Mouse (Mus musculus) megakaryocyte-erythroid progenitor cell, adult 5 weeks (primary cell): Measurements from ENCODE around the gene Ninj1. TPM values are rescaled to one million over a fixed set of nuclear protein-coding genes. Genes with fewer than 3 reads are reported as not detected.

ENCODE experiments used
- polyA plus RNA-seq: library from polyadenylated mRNA; stranded (reverse); fragments of >175 nt; gene quantifications from 2 replicates; pipeline ENCODE4 v1.2.3, GENCODE M21; 2012

Ninj1 gene
- polyA plus RNA-seq = 375 and 432 TPM in 2 replicates

DNA sequence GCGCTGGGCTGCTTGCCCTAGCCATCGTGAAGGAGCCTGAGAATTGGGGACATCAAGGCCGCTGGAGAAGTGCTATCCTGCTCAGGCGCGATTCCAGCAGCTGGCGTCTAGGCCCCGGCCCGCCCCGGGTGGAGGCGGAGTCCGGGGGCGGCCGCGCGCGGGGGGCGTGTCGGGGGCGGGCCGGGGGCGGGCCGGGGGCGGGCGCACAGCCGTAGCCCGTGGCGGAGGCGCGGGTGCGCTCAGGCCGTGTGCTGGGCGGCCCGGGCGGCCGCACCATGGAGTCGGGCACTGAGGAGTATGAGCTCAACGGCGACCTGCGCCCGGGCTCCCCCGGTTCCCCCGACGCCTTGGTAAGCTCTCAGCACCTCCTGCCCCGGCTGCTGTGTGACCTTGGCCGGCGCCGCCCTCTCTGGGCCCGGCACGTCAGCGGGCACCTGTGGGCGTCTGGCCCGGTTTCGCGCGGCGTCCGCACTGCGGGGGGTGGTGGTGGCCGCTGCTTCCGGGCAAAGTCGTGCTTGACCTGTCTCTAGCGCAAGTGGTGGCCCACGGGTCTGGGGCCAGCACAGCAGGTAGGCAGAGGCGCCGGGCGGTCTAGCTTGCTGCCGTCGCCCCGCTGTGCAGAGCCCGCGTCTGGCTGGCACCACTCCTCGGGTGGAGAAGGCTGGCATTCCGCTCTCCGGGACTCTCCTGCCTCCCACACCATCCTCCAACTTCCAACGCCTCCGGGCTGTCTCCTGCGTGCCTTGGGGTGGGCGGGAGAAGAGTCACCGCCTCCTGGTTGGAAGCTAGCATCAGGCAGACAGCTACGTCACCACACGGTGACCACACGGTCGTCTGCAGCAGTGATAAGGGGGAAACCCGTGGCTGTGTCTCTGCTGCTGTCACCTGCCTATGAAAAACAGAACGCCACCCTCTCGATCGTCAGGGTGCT is at the start of gene Ninj1:
TSS of gene Ninj1 (plus strand) at position 198 of the 931 bp plus-strand sequence.

DNA sequence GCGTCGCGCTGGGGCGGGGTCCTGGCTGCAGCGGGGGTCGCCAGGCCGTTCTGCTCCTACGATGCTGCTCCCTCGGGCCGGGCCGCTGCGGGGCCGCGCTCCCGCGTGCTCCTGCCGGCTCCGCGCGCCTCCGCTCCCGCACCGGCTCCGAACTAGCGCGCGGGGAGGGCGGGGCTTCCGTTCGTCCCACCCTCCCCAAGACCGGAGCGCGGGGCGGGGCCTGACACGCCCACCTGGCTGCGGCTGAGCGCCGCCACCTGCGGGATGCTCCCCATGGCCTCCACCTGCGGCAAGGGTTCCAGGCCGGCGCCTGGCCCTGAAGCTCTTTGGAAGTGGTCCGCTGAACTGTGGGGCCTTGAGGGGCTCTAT is 39.4 kb upstream of the Ninj1 start, which contains the start of gene Wnk2:
TSS of gene Wnk2 (minus strand) at position 157 of the 369 bp plus-strand sequence.

DNA sequence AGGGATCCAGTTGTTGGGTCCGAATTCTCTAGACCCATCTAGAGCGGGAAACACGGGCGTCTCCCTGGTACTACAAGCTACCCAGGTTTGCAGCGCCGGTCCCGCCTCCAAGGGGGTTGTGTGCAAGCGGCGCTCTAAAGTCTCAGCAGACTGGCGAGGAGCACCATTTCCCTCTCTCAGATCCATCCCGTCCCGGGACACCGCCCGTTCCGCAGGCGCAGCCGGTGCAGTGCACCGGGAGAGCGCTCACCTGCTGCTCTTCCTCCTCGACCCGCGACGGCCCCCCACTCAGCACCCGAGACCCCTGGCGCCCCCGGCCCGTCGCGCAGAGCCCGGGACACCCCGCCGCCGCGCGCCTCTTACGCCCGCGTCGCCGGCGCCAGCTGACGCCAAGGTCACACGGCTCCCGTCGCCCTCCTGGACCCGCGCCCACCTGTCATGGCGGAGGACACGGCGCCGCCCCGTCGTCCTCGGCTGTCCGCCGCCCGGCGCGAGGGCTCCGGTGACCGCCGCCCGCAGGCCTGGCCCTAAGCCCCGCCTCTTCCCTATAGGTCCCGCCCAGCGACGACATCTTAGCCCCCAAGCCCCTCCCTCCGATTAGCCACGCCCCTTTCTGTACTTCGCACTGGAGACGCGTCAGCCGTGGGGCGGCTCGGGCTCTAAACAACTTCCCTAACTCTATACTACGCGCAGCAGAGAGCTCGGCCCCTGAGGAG is 28.4 kb downstream of the Ninj1 start, which contains the start of gene Card19:
TSS of gene Card19 (minus strand) at position 534 of the 716 bp plus-strand sequence.

Other genes starting within 250 kb of the Ninj1 start
- 137 and 139 TPM in 2 replicates for gene Fam120a, start 219.5 kb upstream of the Ninj1 start, polyA plus RNA-seq
- gene Wnk2, start 39.5 kb upstream of the Ninj1 start, polyA plus RNA-seq = 0.11 and 0.18 TPM in 2 replicates
- gene Card19, start 28.6 kb downstream of the Ninj1 start, polyA plus RNA-seq = 161 and 163 TPM in 2 replicates
- 7.0 and 10.9 TPM in 2 replicates for gene Susd3, start 61.2 kb downstream of the Ninj1 start, polyA plus RNA-seq
- 8.4 and 8.8 TPM in 2 replicates for gene Fgd3, start 132.8 kb downstream of the Ninj1 start, polyA plus RNA-seq
- 20.2 and 24.5 TPM in 2 replicates for gene Bicd2, start 154.1 kb downstream of the Ninj1 start, polyA plus RNA-seq
- gene Ippk, start 233.8 kb downstream of the Ninj1 start, polyA plus RNA-seq = 1.2 and 1.3 TPM in 2 replicates